In the genomic region with DNA sequence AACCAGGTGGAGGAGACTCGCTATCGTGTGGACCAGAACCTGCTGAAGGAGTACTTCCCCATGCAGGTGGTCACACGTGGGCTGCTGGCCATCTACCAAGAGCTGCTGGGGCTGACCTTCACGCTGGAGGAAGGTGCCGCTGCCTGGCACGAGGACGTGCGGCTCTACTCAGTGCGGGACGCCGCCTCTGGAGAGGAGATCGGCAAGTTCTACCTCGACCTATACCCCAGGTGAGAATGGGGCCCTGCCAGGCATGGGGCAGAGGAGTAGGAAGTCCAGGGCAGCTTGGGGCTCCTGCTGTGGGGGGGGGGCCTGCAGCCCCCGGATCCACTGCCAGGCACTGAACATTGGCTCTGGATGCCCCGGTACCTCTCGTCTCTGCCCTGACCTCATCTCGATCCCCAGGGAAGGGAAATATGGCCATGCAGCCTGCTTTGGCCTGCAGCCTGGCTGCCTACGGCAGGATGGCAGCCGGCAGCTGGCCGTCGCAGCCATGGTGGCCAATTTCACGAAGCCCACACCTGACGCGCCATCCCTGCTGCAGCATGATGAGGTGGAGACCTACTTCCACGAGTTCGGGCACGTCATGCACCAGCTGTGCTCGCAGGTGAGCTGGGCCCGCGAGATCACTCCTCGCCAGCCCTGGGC, we compare ENCODE assay signal across 15 mouse cellular contexts. TPM values are rescaled to one million over a fixed set of nuclear protein-coding genes. Genes with fewer than 3 reads are reported as not detected.
"Had no signal": no experiment of that assay in that cellular context is flagged by ENCODE, and none has a peak within 500 bp of the region (broad histone marks: within the 10 kb centered on the region; RNA-seq: fewer than 3 reads in every experiment).

No protein-coding gene starts in this region.

- H3K9ac ChIP-seq: kidney, embryonic 15.5 days; limb, embryonic 15.5 days; liver, embryonic 12.5 days; lung, embryonic 14.5 days; midbrain, embryonic 15.5 days; neural tube, embryonic 12.5 days had no signal

- H3K4me3 ChIP-seq: kidney, embryonic 15.5 days; left cerebral cortex, adult 2 months; limb, embryonic 15.5 days; liver, embryonic 12.5 days; megakaryocyte, embryonic 14.5 days; midbrain, embryonic 15.5 days; neural tube, embryonic 12.5 days had no signal

- H3K9me3 ChIP-seq: kidney, embryonic 15.5 days; limb, embryonic 15.5 days; liver, embryonic 12.5 days; megakaryocyte, embryonic 14.5 days; midbrain, embryonic 15.5 days; neural tube, embryonic 12.5 days had no signal

- H3K4me2 ChIP-seq: kidney, embryonic 15.5 days; limb, embryonic 15.5 days; liver, embryonic 12.5 days; lung, embryonic 14.5 days; midbrain, embryonic 11.5 days; midbrain, embryonic 15.5 days; neural tube, embryonic 12.5 days had no signal

- ATAC-seq: liver, embryonic 12.5 days; midbrain, embryonic 15.5 days had no signal

- H3K27me3 ChIP-seq: kidney, embryonic 15.5 days; limb, embryonic 15.5 days; liver, embryonic 12.5 days; megakaryocyte, embryonic 14.5 days; midbrain, embryonic 15.5 days; neural tube, embryonic 12.5 days had no signal

- DNase-seq: kidney, postnatal 14 days; lung, embryonic 14.5 days; lung, postnatal 10 days; lung, postnatal 4 days; thymus, postnatal 4 days had no signal

- H3K27ac ChIP-seq: kidney, embryonic 15.5 days; left cerebral cortex, adult 2 months; limb, embryonic 15.5 days; liver, embryonic 12.5 days; midbrain, embryonic 15.5 days; neural tube, embryonic 12.5 days; stomach, postnatal 0 days had no signal

- H3K4me1 ChIP-seq: kidney, embryonic 15.5 days; limb, embryonic 15.5 days; midbrain, embryonic 15.5 days; neural tube, embryonic 12.5 days had no signal

RNA-seq across cellular contexts. Expression of a gene that starts 18.5 kb away (rescaled TPM):
- total RNA-seq: monocyte, adult 5-6 weeks had no signal
